Mouse (Mus musculus) neural tube, embryonic 12.5 days (tissue): ENCODE data around the gene Ezr. TPM values are rescaled to one million over a fixed set of nuclear protein-coding genes. Genes with fewer than 3 reads are reported as not detected.

Experiments used
- ATAC-seq: fragments of 200-750 bp; cut with Nextera tagmentation; 2 replicates; pipeline ENCODE4 v1.8.0; 2017; ENCODE audit warnings: low read depth, mild to moderate bottlenecking, moderate TSS enrichment, moderate library complexity; ENCODE audit not compliant: low FRiP score
- H3K27ac ChIP-seq: fragments of 300-500 bp; sonication (generic); 2 replicates; pipeline ENCODE4 v1.5.1; 2016
- H3K27me3 ChIP-seq: fragments of 300-500 bp; sonication (generic); replicated peaks from 2 replicates; pipeline ENCODE4 v1.6.1; 2016; ENCODE audit warnings: mild to moderate bottlenecking
- H3K36me3 ChIP-seq: fragments of 300-500 bp; sonication (generic); 2 replicates; pipeline ENCODE4 v1.6.1; 2016; ENCODE audit warnings: mild to moderate bottlenecking
- H3K4me1 ChIP-seq: fragments of 300-500 bp; sonication (generic); 2 replicates; pipeline ENCODE4 v1.6.1; 2016
- H3K4me2 ChIP-seq: fragments of 300-500 bp; sonication (generic); replicated peaks from 2 replicates; pipeline ENCODE4 v1.6.1; 2016; ENCODE audit warnings: mild to moderate bottlenecking
- H3K4me3 ChIP-seq: fragments of 300-500 bp; sonication (generic); 2 replicates; pipeline ENCODE4 v1.5.1; 2016
- H3K9ac ChIP-seq: fragments of 300-500 bp; sonication (generic); 2 replicates; pipeline ENCODE4 v1.6.1; 2016; ENCODE audit warnings: mild to moderate bottlenecking
- H3K9me3 ChIP-seq: fragments of 300-500 bp; sonication (generic); 2 replicates; pipeline ENCODE4 v1.6.1; 2016; ENCODE audit warnings: mild to moderate bottlenecking
- WGBS: fragments of 180-500 bp; shearing (Covaris S2); methylation state at CpG from one replicate; pipeline ENCODE4 v1.1.7; 2016; 5-methylcytosine and 5-hydroxymethylcytosine counted together
- polyA plus RNA-seq: library from polyadenylated mRNA; unstranded; fragments of >200 nt; fragmentation: Nextera tagmentation; extraction: Ambion mirVana; gene quantifications from 2 replicates; pipeline ENCODE4 v1.2.1, GENCODE M21; 2016

Gene Ezr
- polyA plus RNA-seq, 1 experiment from 2014 or later: 87.8 TPM

DNA sequence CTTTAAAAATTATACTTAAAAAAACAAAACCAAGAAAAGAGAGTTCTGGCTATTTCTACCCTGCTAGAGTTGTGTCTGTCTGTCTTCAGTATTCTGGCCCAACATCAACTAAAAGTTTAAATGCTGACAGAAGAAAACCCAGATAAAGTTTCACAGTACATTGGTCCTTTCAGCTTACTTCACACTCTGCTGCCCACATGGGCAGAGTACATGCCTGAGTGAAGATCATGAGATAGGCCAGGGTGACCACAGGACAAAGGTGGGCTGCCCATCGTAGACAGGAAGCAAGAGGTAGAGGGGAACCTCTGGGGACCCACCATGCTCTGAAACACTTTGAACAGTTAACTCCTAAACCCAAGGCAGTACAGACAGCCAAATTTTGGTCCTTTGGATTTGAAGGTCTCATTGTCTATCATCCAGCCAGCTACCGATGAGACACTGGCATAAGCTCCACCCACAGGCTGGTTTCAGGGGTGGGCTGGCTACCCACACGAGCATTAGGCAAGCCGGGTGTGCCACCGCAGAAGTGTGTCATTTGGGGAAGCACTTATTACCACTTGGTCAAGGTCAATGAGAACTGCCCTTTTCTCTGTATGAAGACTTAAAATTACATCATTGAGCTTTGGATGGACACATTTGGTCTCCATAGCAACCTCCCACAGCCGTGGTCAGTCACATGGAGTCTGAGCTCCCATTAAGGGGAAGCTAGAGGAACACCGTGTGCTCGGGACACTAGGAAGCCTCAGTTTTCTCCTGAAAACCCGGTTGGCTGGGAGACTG, 35.9 kb downstream of the Ezr start:
- H3K4me1 ChIP-seq: peaks cover 41% of the 10 kb centered on the region
- no peak for ATAC-seq

DNA sequence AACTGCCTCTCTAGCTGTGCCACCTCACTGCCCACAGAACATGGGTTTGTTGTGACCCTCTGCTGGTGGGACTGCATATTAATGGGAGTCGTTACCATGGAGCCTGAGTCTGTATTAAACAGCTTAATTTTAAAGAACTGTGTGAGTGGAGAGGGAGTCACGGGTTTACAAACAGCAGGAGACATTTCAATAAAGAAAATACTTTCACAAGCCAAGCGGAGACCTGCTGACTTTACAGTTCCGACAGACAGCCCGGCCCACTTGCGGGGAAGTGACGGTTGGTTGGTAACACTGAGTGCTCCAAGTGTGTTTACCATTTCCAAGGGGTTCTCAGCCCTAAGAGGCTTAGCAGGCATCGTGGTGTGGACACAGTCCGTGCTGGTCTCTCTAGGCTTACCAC, 36.6 kb downstream of the Ezr start:
- Histone ChIP-seq H3K4me1 (peaks cover 45% of the 10 kb centered on the region), H3K36me3 (peaks cover 25% of the 10 kb centered on the region), H3K9me3 (no peaks in the 10 kb centered on the region), H3K9ac (no peak overlapping the region), H3K4me3 (no peak overlapping the region), H3K27me3 (no peaks in the 10 kb centered on the region), H3K4me2 (no peak overlapping the region), H3K27ac (no peak overlapping the region)
- 50% methylated on average over 9 of the region's 9 CpGs for WGBS
- peak; percentile 74 for ATAC-seq

More for the DNA sequence above, 35.9 kb downstream of the Ezr start:
- no peaks in the 10 kb centered on the region for H3K9me3 ChIP-seq
- H3K4me2 ChIP-seq: no peak overlapping the region
- no peak overlapping the region for H3K9ac ChIP-seq
- H3K36me3 ChIP-seq: peaks cover 21% of the 10 kb centered on the region
- no peaks in the 10 kb centered on the region; the same call in 1 of the 2 replicates for H3K27me3 ChIP-seq
- H3K4me3 ChIP-seq: no peak overlapping the region
- H3K27ac ChIP-seq: no peak overlapping the region
- 72% methylated on average over 9 of the region's 9 CpGs for WGBS

DNA sequence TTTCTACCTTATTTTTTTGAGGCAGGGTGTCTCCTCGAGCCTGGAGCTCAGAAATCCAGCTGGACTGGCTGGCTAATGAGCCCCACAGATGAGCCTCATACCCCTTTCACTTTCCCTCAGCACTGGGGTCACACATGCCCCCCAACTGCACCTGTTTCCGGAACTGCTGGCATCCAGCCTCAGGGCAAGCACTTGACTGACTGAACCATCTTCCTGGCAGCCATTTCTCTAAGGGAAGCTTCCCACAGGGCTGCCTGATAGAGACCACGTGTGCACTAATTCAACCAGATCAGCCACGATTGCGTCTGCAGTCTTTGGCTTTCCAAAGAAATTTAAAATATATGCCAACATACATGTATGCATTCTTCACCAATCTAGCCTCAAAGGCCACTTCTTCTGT, 37.1 kb downstream of the Ezr start:
- Histone ChIP-seq H3K9me3 (no peaks in the 10 kb centered on the region), H3K27ac (no peak overlapping the region), H3K9ac (no peak overlapping the region), H3K27me3 (no peaks in the 10 kb centered on the region), H3K4me3 (no peak overlapping the region), H3K4me1 (peaks cover 50% of the 10 kb centered on the region), H3K36me3 (peaks cover 30% of the 10 kb centered on the region), H3K4me2 (no peak overlapping the region)
- WGBS: 67% methylated on average over 5 of the region's 5 CpGs
- ATAC-seq: no peak

- Histone ChIP-seq H3K4me1 (peaks cover 53% of the 10 kb centered on the region), H3K4me2 (no peak overlapping the region), H3K9ac (no peak overlapping the region), H3K27me3 (no peaks in the 10 kb centered on the region), H3K36me3 (peaks cover 34% of the 10 kb centered on the region), H3K27ac (no peak overlapping the region), H3K4me3 (no peak overlapping the region), H3K9me3 (no peaks in the 10 kb centered on the region)
- 87% methylated on average over 14 of the region's 14 CpGs for WGBS
- ATAC-seq: no peak
Measured at GRCm38 (mm10) chr17:6744871-6745270, 37.7 kb downstream of the Ezr start.

- Histone ChIP-seq H3K9me3 (no peaks in the 10 kb centered on the region), H3K27ac (no peak overlapping the region), H3K27me3 (no peaks in the 10 kb centered on the region), H3K9ac (no peak overlapping the region), H3K4me3 (no peak overlapping the region), H3K4me1 (peaks cover 53% of the 10 kb centered on the region), H3K4me2 (no peak overlapping the region), H3K36me3 (peaks cover 39% of the 10 kb centered on the region)
- WGBS: 51% methylated on average over 9 of the region's 9 CpGs
- no peak for ATAC-seq
Measured at GRCm38 (mm10) chr17:6744366-6744765, 38.2 kb downstream of the Ezr start.

DNA sequence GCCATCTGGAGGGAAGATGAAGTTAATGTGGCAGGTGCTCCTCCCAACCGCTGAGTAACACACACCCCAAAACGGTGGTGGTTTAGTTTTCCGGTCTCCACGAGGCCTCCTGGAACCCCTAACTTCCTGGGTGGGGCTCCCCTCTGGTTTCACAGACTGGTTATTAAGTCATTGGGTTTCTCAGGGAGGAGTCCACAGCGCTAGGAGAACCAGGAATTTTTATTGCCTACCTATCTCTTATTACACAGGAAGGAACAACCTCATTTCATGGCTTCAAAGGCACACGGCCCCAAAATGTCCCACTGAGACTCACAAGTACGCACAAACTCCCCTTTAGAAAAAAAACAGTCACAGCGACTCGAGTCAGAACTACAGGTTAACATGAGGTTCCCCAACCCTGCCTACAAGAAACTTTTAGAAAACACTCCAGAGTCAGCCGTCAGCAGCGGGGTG, 38.8 kb downstream of the Ezr start:
- Histone ChIP-seq H3K4me3 (no peak overlapping the region), H3K9ac (no peak overlapping the region), H3K27ac (no peak overlapping the region), H3K36me3 (peaks cover 44% of the 10 kb centered on the region), H3K9me3 (no peaks in the 10 kb centered on the region), H3K4me1 (peaks cover 53% of the 10 kb centered on the region), H3K4me2 (no peak overlapping the region), H3K27me3 (no peaks in the 10 kb centered on the region)
- WGBS: 53% methylated on average over 11 of the region's 11 CpGs
- no peak for ATAC-seq

DNA sequence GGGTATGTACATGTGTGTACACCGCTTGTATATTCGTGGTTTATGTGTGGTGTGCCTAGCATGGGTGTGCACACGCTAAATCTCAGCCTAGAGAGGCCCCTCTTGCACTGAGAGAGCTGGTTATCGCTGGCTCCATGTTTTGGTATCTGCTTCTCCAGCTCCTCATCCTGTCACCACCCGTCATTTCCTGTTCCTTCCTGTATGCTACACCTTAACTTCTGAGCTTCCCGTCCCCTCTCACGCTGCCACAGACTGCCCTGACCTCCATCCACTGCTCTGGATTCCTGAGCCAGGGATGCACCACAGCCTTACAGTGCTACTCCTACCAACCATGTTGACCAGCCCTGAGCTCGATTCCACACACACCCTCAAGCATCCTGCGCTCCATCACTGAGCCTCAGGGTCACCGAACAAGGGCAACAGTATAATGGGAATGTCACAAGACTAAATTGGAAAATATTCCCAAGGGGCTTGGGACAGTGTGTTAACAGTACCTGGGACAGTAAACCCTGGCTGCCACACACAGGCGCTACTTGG, 39.5 kb downstream of the Ezr start:
- Histone ChIP-seq H3K9ac (no peak overlapping the region), H3K36me3 (peaks cover 44% of the 10 kb centered on the region), H3K4me3 (no peak overlapping the region), H3K27ac (no peak overlapping the region), H3K4me2 (no peak overlapping the region), H3K4me1 (peaks cover 53% of the 10 kb centered on the region), H3K27me3 (no peaks in the 10 kb centered on the region), H3K9me3 (no peaks in the 10 kb centered on the region)
- WGBS: 90% methylated on average over 11 of the region's 11 CpGs
- ATAC-seq: no peak

GRCm38 (mm10) chr17:6742083-6743038, 40.2 kb downstream of the Ezr start:
- ATAC-seq: no peak
- 73% methylated on average over 33 of the region's 33 CpGs for WGBS
- peaks cover 49% of the 10 kb centered on the region for H3K4me1 ChIP-seq

GRCm38 (mm10) chr17:6741271-6741670, 41.3 kb downstream of the Ezr start:
- H3K4me2 ChIP-seq: no peak overlapping the region
- no peaks in the 10 kb centered on the region for H3K9me3 ChIP-seq
- ATAC-seq: no peak
- WGBS: 86% methylated on average over 12 of the region's 12 CpGs
- H3K4me1 ChIP-seq: peaks cover 44% of the 10 kb centered on the region
- peaks cover 42% of the 10 kb centered on the region for H3K36me3 ChIP-seq
- H3K27me3 ChIP-seq: no peaks in the 10 kb centered on the region
- no peak overlapping the region for H3K27ac ChIP-seq
- no peak overlapping the region for H3K9ac ChIP-seq
- no peak overlapping the region for H3K4me3 ChIP-seq

More at GRCm38 (mm10) chr17:6742083-6743038, 40.2 kb downstream of the Ezr start:
- Histone ChIP-seq H3K9me3 (no peaks in the 10 kb centered on the region), H3K4me3 (no peak overlapping the region), H3K27me3 (no peaks in the 10 kb centered on the region), H3K36me3 (peaks cover 45% of the 10 kb centered on the region), H3K9ac (no peak overlapping the region), H3K27ac (peak overlapping the region; percentile 26), H3K4me2 (no peak overlapping the region)

DNA sequence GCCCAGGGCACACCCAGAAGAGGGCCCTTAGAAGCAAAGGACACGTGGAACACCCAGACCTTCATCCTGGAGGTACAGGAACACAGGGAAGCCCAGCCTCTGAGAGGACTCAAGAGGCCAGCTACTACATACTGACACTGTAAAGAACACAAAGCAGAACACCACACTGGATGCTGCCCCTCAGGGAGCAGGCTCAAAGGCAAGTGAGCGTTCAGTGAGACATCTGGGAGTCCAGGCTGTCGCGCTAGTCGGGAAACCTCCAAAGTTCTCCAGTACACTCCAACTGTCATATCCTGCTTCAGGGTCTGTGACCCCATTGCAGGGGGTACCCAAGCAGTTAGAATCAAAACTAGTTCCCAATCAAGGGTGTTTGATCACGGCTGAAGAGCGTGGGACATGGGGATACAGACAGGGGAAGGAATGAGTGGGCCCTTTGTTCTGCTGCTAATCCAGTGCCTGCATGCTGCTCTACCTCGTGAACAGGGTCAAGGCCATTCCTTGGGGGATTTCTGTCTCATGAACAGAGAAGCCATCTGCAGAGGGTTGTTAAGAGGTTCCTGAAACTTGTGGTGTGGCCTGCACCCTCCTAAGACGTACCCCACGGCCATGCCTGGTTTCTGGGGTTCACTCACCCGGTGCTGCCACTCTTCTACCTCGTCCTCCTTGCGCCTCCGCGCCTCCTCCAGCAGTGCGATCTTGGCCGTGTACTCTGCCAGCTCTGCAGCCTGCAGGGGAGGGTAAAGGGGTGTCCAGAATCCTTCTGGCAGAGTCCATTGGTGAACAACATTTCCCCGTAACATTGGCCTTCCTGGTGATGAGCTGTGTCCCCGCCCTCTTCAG, 42.0 kb downstream of the Ezr start:
- no peak overlapping the region for H3K4me2 ChIP-seq
- no peak for ATAC-seq
- H3K4me1 ChIP-seq: peaks cover 36% of the 10 kb centered on the region
- no peak overlapping the region for H3K9ac ChIP-seq
- H3K36me3 ChIP-seq: peaks cover 42% of the 10 kb centered on the region
- H3K9me3 ChIP-seq: no peaks in the 10 kb centered on the region
- no peak overlapping the region for H3K4me3 ChIP-seq
- 80% methylated on average over 19 of the region's 19 CpGs for WGBS
- no peak overlapping the region for H3K27ac ChIP-seq
- no peaks in the 10 kb centered on the region for H3K27me3 ChIP-seq

GRCm38 (mm10) chr17:6739756-6740155, 42.8 kb downstream of the Ezr start:
- Histone ChIP-seq H3K4me1 (peaks cover 34% of the 10 kb centered on the region), H3K4me2 (no peak overlapping the region), H3K9ac (no peak overlapping the region), H3K36me3 (peaks cover 39% of the 10 kb centered on the region), H3K9me3 (no peaks in the 10 kb centered on the region), H3K4me3 (no peak overlapping the region), H3K27me3 (no peaks in the 10 kb centered on the region), H3K27ac (no peak overlapping the region)
- 94% methylated on average over 15 of the region's 15 CpGs for WGBS
- no peak for ATAC-seq
